Mouse (Mus musculus): Measurements from ENCODE around the gene Cfap61.

DNA sequence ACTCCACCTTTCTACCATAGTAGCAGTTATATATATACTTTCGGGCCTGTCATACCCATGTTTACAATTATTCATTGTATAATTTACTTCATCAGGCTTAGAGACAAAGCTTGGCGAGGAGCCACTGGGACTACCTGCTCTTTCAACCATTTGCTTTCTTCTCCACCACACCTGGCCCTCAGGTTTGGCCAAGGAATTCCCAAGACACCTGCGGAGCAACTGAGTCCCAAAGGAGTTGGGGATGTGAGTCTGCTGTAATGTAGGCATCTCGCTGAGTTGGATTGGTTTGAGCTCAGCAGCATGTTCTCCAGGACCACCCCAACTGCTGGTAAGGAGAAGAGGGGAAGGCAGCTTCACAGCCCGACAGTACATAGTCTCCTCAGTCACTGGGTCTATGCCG lies 32.7 kb upstream of the Cfap61 start, which contains the start of gene Naa20:
- TF ChIP-seq CTCF (IDR thresholded peaks at IDR 0.05; ENCODE audit: extremely low read depth, insufficient read length, insufficient replicate concordance, low read depth, low read length): no peak
- no peak for TF ChIP-seq POLR2A (IDR thresholded peaks at IDR 0.05; ENCODE audit: low read depth, low read length)
